Comparison of ENCODE assay signal across 15 mouse cellular contexts in the genomic region with DNA sequence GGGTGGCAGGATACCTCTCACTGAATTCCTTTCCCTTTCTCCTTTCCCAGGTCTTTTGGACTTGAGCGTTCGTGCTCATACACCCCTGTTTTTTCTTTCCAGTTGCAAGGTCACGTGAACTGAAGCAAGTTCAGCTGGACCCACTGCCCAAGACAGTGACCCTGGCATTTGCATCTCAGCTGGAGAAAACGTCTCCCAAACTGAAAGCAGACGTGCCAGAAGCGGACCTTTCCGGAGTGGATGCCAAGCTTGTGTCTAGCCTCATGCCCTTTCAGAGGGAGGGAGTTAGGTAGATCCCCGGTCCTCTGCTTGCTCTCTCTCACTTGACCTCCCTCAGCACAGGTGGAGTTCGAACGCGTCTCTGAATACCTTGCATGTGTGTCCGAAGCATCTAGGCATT. TPM values are rescaled to one million over a fixed set of nuclear protein-coding genes. Genes with fewer than 3 reads are reported as not detected.
DNase-seq lines count a peak whose midpoint lies in the region.
"Had no signal": no experiment of that assay in that cellular context is flagged by ENCODE, and none has a peak within 500 bp of the region (broad histone marks: within the 10 kb centered on the region; RNA-seq: fewer than 3 reads in every experiment).

No protein-coding gene starts in this region.

- intact Hi-C loops in gastrocnemius, postnatal 14 days (cut with DNase I; ENCODE audit: low total_unique reads) = no loop called here

- DNase-seq in heart, adult 11 months = peak; percentile 87
- no peak for DNase-seq in heart, adult 9 months (ENCODE audit: low spot score in 2 of 2)
- DNase-seq in adrenal gland, adult 8-10 months = peak; percentile 77
- DNase-seq in adrenal gland, postnatal 25 days = peak; percentile 48
- DNase-seq in retina, postnatal 1 day = no peak
- DNase-seq in layer of hippocampus, postnatal 25 days (ENCODE audit: extremely low spot score in 1 of 2, low spot score in 1 of 2) = no peak
- no peak for DNase-seq in gastrocnemius, postnatal 14 days
- DNase-seq: B cell, adult 2 months; cerebellum, adult 11-12 months; cerebellum, adult 9-10 months; cerebellum, postnatal 14 days; gastrocnemius, postnatal 10 days; heart, adult 18-20 months; heart, postnatal 14 days; heart, postnatal 4 days had no signal

RNA-seq across cellular contexts. Expression of gene Smarcal1, which starts 12.6 kb away (rescaled TPM):
- total RNA-seq in adrenal gland, adult 8-10 months (2022) = 10 to 100 TPM; 59.2 to 75.5 (median 64.6) TPM
- 52.1 and 53.4 TPM in 2 replicates for total RNA-seq in adrenal gland, postnatal 25 days (2021)
- total RNA-seq in layer of hippocampus, postnatal 25 days (2021) = 10 to 100 TPM; 60.0 to 63.3 TPM
- total RNA-seq in gastrocnemius, postnatal 14 days (2021) = 10 to 100 TPM; 16.7 TPM

RNA-seq across cellular contexts. Expression of gene March4, which starts 59.0 kb away (rescaled TPM):
- 1 to 10 TPM in 1 of 4 experiments, under 1 TPM in 3; 0.35 to 1.0 (median 0.79) TPM for total RNA-seq in adrenal gland, adult 8-10 months (2022)
- 0.48 and 0.49 TPM in 2 replicates for total RNA-seq in adrenal gland, postnatal 25 days (2021)
- 10 to 100 TPM; 20.7 to 21.7 TPM for total RNA-seq in layer of hippocampus, postnatal 25 days (2021)
- under 1 TPM; 0.04 to 0.16 TPM for total RNA-seq in gastrocnemius, postnatal 14 days (2021)
- total RNA-seq: heart, postnatal 4 days had no signal

Comparison
In these comparisons a context has a peak if more than half of its experiments do, and no peak if none do; other contexts are left out.
1. DNase-seq: peak in heart, adult 11 months (single experiment), adrenal gland, adult 8-10 months (single experiment) and adrenal gland, postnatal 25 days (single experiment); none in heart, adult 9 months (0 of 2), retina, postnatal 1 day (single experiment), layer of hippocampus, postnatal 25 days (0 of 2) and gastrocnemius, postnatal 14 days (single experiment).
2. RNA of gene March4, which starts 59.0 kb away (total RNA-seq): 20.7 to 21.7 TPM in layer of hippocampus, postnatal 25 days; 0.35 to 1.0 TPM in adrenal gland, adult 8-10 months, 0.48 to 0.49 TPM in adrenal gland, postnatal 25 days and 0.04 to 0.16 TPM in gastrocnemius, postnatal 14 days; every median in the first group is over 10 times any median in the second.